In genomic region chr12:54805254-54806002, GRCm38 (mm10) we compare ENCODE assay signal across 23 mouse cellular contexts. TPM values are rescaled to one million over a fixed set of nuclear protein-coding genes. Genes with fewer than 3 reads are reported as not detected.
DNase-seq lines count a peak whose midpoint lies in the region; ATAC-seq and TF ChIP-seq lines count a peak whose summit lies in the region.
"Had no signal": no experiment of that assay in that cellular context is flagged by ENCODE, and none has a peak within 500 bp of the region (broad histone marks: within the 10 kb centered on the region; RNA-seq: fewer than 3 reads in every experiment).

No protein-coding gene starts in this region.

- H3K4me1 ChIP-seq in forebrain, embryonic 10.5 days = 0 out of 2 replicates have a peak, but pooled peaks cover 5% of the 10 kb centered on the region
- H3K4me1 ChIP-seq in forebrain, embryonic 11.5 days (replicated peaks; ENCODE audit: control insufficient read depth, insufficient read depth, low read length) = no peaks in the 10 kb centered on the region
- peaks cover 19% of the 10 kb centered on the region for H3K4me1 ChIP-seq in kidney, adult 2 months (ENCODE audit: control insufficient read depth, insufficient read depth, low read length)
- H3K4me1 ChIP-seq in limb, embryonic 12.5 days (replicated peaks) = peaks cover 9% of the 10 kb centered on the region
- peaks cover 9% of the 10 kb centered on the region for H3K4me1 ChIP-seq in limb, embryonic 10.5 days
- H3K4me1 ChIP-seq in limb, embryonic 13.5 days = peaks cover 5% of the 10 kb centered on the region; the same call in 1 of the 2 replicates
- H3K4me1 ChIP-seq: embryonic facial prominence, embryonic 12.5 days; forebrain, embryonic 13.5 days; hindbrain, embryonic 12.5 days had no signal

- WGBS in forebrain, embryonic 10.5 days = 88% methylated on average over 6 of the region's 6 CpGs
- WGBS in forebrain, embryonic 11.5 days = 78% methylated on average over 6 of the region's 6 CpGs
- WGBS in kidney, adult 2 months = 83% methylated on average over 6 of the region's 6 CpGs
- WGBS in limb, embryonic 12.5 days = 63% methylated on average over 6 of the region's 6 CpGs
- 77% methylated on average over 6 of the region's 6 CpGs for WGBS in limb, embryonic 10.5 days
- 65% methylated on average over 6 of the region's 6 CpGs for WGBS in limb, embryonic 13.5 days

- H3K9me3 ChIP-seq in forebrain, embryonic 10.5 days = no peaks in the 10 kb centered on the region
- no peaks in the 10 kb centered on the region for H3K9me3 ChIP-seq in forebrain, embryonic 11.5 days (ENCODE audit: control insufficient read depth, low read length)
- no peaks in the 10 kb centered on the region for H3K9me3 ChIP-seq in limb, embryonic 12.5 days
- H3K9me3 ChIP-seq in limb, embryonic 10.5 days (replicated peaks) = no peaks in the 10 kb centered on the region
- no peaks in the 10 kb centered on the region for H3K9me3 ChIP-seq in limb, embryonic 13.5 days
- H3K9me3 ChIP-seq: embryonic facial prominence, embryonic 12.5 days; forebrain, embryonic 13.5 days; heart, embryonic 13.5 days; hindbrain, embryonic 12.5 days had no signal

- H3K4me2 ChIP-seq in forebrain, embryonic 11.5 days (ENCODE audit: low read depth, low read length, severe bottlenecking) = no peak overlapping the region
- no peak overlapping the region for H3K4me2 ChIP-seq in limb, embryonic 12.5 days
- no peak overlapping the region for H3K4me2 ChIP-seq in limb, embryonic 13.5 days (replicated peaks)
- H3K4me2 ChIP-seq: embryonic facial prominence, embryonic 12.5 days; forebrain, embryonic 13.5 days; heart, embryonic 13.5 days; hindbrain, embryonic 12.5 days had no signal

- H3K36me3 ChIP-seq in forebrain, embryonic 10.5 days (replicated peaks) = no peaks in the 10 kb centered on the region
- no peaks in the 10 kb centered on the region for H3K36me3 ChIP-seq in forebrain, embryonic 11.5 days (ENCODE audit: control insufficient read depth, insufficient read depth, low read length)
- no peaks in the 10 kb centered on the region for H3K36me3 ChIP-seq in kidney, adult 2 months (ENCODE audit: control insufficient read depth, insufficient read depth, low read length)
- H3K36me3 ChIP-seq in limb, embryonic 12.5 days = no peaks in the 10 kb centered on the region
- H3K36me3 ChIP-seq in limb, embryonic 10.5 days = no peaks in the 10 kb centered on the region
- H3K36me3 ChIP-seq in limb, embryonic 13.5 days = no peaks in the 10 kb centered on the region
- H3K36me3 ChIP-seq: embryonic facial prominence, embryonic 12.5 days; heart, embryonic 13.5 days; hindbrain, embryonic 12.5 days had no signal

- no peak for TF ChIP-seq POLR2A in kidney, adult 2 months (IDR thresholded peaks at IDR 0.05; ENCODE audit: low read depth, low read length)

- DNase-seq in forebrain, embryonic 10.5 days (ENCODE audit: extremely low spot score, low spot score) = no peak
- DNase-seq in forebrain, embryonic 11.5 days (ENCODE audit: low spot score) = no peak
- DNase-seq in kidney, adult 2 months = no peak
- no peak for DNase-seq in kidney, adult 18-20 months
- DNase-seq in limb, embryonic 10.5 days (ENCODE audit: low spot score) = no peak
- DNase-seq: adrenal gland, postnatal 14 days; B cell, adult 2 months; cerebellum, adult 11-12 months; cerebellum, adult 9-10 months; cerebellum, postnatal 25 days; gastrocnemius, postnatal 10 days; heart, postnatal 4 days had no signal

- H3K4me3 ChIP-seq in forebrain, embryonic 10.5 days = no peak overlapping the region
- H3K4me3 ChIP-seq in forebrain, embryonic 11.5 days (ENCODE audit: low read depth, low read length) = no peak overlapping the region
- no peak overlapping the region for H3K4me3 ChIP-seq in kidney, adult 2 months (ENCODE audit: insufficient read depth, low read depth, low read length)
- H3K4me3 ChIP-seq in limb, embryonic 12.5 days (replicated peaks) = no peak overlapping the region
- H3K4me3 ChIP-seq in limb, embryonic 10.5 days = no peak overlapping the region
- H3K4me3 ChIP-seq in limb, embryonic 13.5 days = no peak overlapping the region
- H3K4me3 ChIP-seq: embryonic facial prominence, embryonic 12.5 days; forebrain, embryonic 13.5 days; heart, embryonic 13.5 days; hindbrain, embryonic 12.5 days had no signal

- ATAC-seq in forebrain, embryonic 11.5 days (replicated peaks; ENCODE audit: low FRiP score) = no peak
- ATAC-seq in limb, embryonic 12.5 days (ENCODE audit: insufficient number of reproducible peaks, insufficient read depth, low FRiP score, low TSS enrichment, low read depth) = no peak
- no peak for ATAC-seq in limb, embryonic 13.5 days (ENCODE audit: low FRiP score, low read depth)
- no peak for ATAC-seq in inflammation-experienced regulatory T-cells, adult 6 months
- ATAC-seq: activated CD4-positive, CD25-positive, alpha-beta regulatory T cell, adult 4 months; CD4-positive, CD25-positive, alpha-beta regulatory T cell, adult 4 months; forebrain, embryonic 13.5 days; hindbrain, embryonic 16.5 days had no signal

- 0 out of 2 replicates have a peak overlapping the region, but pooled peaks have one; percentile 0 for H3K27ac ChIP-seq in forebrain, embryonic 10.5 days
- H3K27ac ChIP-seq in forebrain, embryonic 11.5 days (ENCODE audit: low read depth, low read length) = no peak overlapping the region
- peak overlapping the region; percentile 78 for H3K27ac ChIP-seq in kidney, adult 2 months (ENCODE audit: insufficient read depth, low read depth, low read length)
- peak overlapping the region; percentile 41 for H3K27ac ChIP-seq in limb, embryonic 12.5 days
- H3K27ac ChIP-seq in limb, embryonic 10.5 days = no peak overlapping the region
- peak overlapping the region; percentile 22; the same call in 1 of the 2 replicates for H3K27ac ChIP-seq in limb, embryonic 13.5 days
- H3K27ac ChIP-seq: embryonic facial prominence, embryonic 12.5 days; forebrain, embryonic 13.5 days; heart, embryonic 13.5 days; hindbrain, embryonic 12.5 days had no signal

- no peaks in the 10 kb centered on the region for H3K27me3 ChIP-seq in forebrain, embryonic 10.5 days (ENCODE audit: poor library complexity, severe bottlenecking)
- no peaks in the 10 kb centered on the region for H3K27me3 ChIP-seq in forebrain, embryonic 11.5 days (ENCODE audit: control insufficient read depth, insufficient read depth, low read length)
- no peaks in the 10 kb centered on the region for H3K27me3 ChIP-seq in kidney, adult 2 months (replicated peaks; ENCODE audit: control insufficient read depth, insufficient read depth, low read length)
- H3K27me3 ChIP-seq in limb, embryonic 12.5 days = no peaks in the 10 kb centered on the region
- no peaks in the 10 kb centered on the region for H3K27me3 ChIP-seq in limb, embryonic 10.5 days (ENCODE audit: low read depth, poor library complexity, severe bottlenecking)
- no peaks in the 10 kb centered on the region for H3K27me3 ChIP-seq in limb, embryonic 13.5 days
- H3K27me3 ChIP-seq: embryonic facial prominence, embryonic 12.5 days; forebrain, embryonic 13.5 days; heart, embryonic 13.5 days; hindbrain, embryonic 12.5 days; Patski had no signal

- no peak overlapping the region for H3K9ac ChIP-seq in forebrain, embryonic 11.5 days (ENCODE audit: low read length)
- no peak overlapping the region for H3K9ac ChIP-seq in limb, embryonic 12.5 days (replicated peaks)
- H3K9ac ChIP-seq in limb, embryonic 13.5 days = no peak overlapping the region
- H3K9ac ChIP-seq: embryonic facial prominence, embryonic 12.5 days; forebrain, embryonic 13.5 days; heart, embryonic 13.5 days; hindbrain, embryonic 12.5 days had no signal

- no peak for TF ChIP-seq CTCF in kidney, adult 2 months (conservative IDR thresholded peaks at IDR 0.05; ENCODE audit: insufficient read depth, insufficient read length, low read depth, low read length)

RNA-seq across cellular contexts. Expression of gene Snx6, which starts 9.9 kb away (rescaled TPM):
- polyA plus RNA-seq in forebrain, embryonic 10.5 days (2016; fragmentation: Nextera tagmentation; extraction: Ambion mirVana) = 188 and 196 TPM in 2 replicates
- polyA plus RNA-seq in forebrain, embryonic 11.5 days (2014; fragmentation: Nextera tagmentation; extraction: Ambion mirVana) = 206 and 226 TPM in 2 replicates
- polyA plus RNA-seq in kidney, adult 2 months (2012; rRNA removed) = 38.3 and 45.2 TPM in 2 replicates
- 200 and 211 TPM in 2 replicates for polyA plus RNA-seq in limb, embryonic 12.5 days (2016; fragmentation: Nextera tagmentation; extraction: Ambion mirVana)
- 165 and 180 TPM in 2 replicates for polyA plus RNA-seq in limb, embryonic 10.5 days (2016; fragmentation: Nextera tagmentation; extraction: Ambion mirVana)
- polyA plus RNA-seq in limb, embryonic 13.5 days (2015; fragmentation: Nextera tagmentation; extraction: Ambion mirVana) = 194 and 208 TPM in 2 replicates
- 100 to 1,000 TPM; 152 to 187 (median 170) TPM for polyA plus RNA-seq in inflammation-experienced regulatory T-cells, adult 6 months (2017; shearing (Covaris generic))

RNA-seq across cellular contexts. Expression of gene Cfl2, which starts 57.2 kb away (rescaled TPM):
- 198 and 200 TPM in 2 replicates for polyA plus RNA-seq in forebrain, embryonic 10.5 days (2016; fragmentation: Nextera tagmentation; extraction: Ambion mirVana)
- polyA plus RNA-seq in forebrain, embryonic 11.5 days (2014; fragmentation: Nextera tagmentation; extraction: Ambion mirVana) = 270 and 280 TPM in 2 replicates
- polyA plus RNA-seq in kidney, adult 2 months (2012; rRNA removed) = 18.4 and 39.0 TPM in 2 replicates
- polyA plus RNA-seq in limb, embryonic 12.5 days (2016; fragmentation: Nextera tagmentation; extraction: Ambion mirVana) = 144 TPM in 2 replicates
- 149 and 151 TPM in 2 replicates for polyA plus RNA-seq in limb, embryonic 10.5 days (2016; fragmentation: Nextera tagmentation; extraction: Ambion mirVana)
- polyA plus RNA-seq in limb, embryonic 13.5 days (2015; fragmentation: Nextera tagmentation; extraction: Ambion mirVana) = 184 and 187 TPM in 2 replicates
- 10 to 100 TPM; 26.1 to 36.4 (median 28.2) TPM for polyA plus RNA-seq in inflammation-experienced regulatory T-cells, adult 6 months (2017; shearing (Covaris generic))

Comparison
In these comparisons a context has a peak if more than half of its experiments do, and no peak if none do; other contexts are left out.
1. H3K27ac ChIP-seq: peak in forebrain, embryonic 10.5 days (single experiment), kidney, adult 2 months (single experiment), limb, embryonic 12.5 days (single experiment) and limb, embryonic 13.5 days (single experiment); none in forebrain, embryonic 11.5 days (single experiment) and limb, embryonic 10.5 days (single experiment).